Comparison of ENCODE assay signal across 11 mouse cellular contexts in the genomic region with DNA sequence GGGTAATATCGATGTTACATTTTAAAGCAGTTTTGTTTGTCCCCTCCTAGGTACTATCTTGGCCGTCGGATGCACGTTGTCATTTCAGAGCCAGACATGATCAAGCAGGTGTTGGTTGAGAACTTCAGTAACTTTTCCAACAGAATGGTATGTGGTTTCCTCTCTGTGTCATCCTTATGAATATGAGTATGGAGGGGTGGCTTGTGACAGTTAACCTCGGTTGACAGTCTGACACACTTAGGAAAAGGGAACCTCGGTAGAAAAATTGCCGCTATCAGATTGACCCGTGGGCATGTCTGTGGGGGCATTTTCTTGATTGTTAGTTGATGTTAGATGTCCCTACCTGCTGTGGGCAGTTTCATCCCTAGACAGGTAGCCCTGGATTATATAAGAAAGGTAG.
"Had no signal": no experiment of that assay in that cellular context is flagged by ENCODE, and none has a peak within 500 bp of the region (broad histone marks: within the 10 kb centered on the region; RNA-seq: fewer than 3 reads in every experiment).

No protein-coding gene starts in this region.

- H3K9ac ChIP-seq: limb, embryonic 15.5 days; liver, embryonic 14.5 days; neural tube, embryonic 12.5 days had no signal

- H3K27me3 ChIP-seq: limb, embryonic 15.5 days; neural tube, embryonic 12.5 days had no signal

- H3K4me3 ChIP-seq: limb, embryonic 15.5 days; neural tube, embryonic 12.5 days had no signal

- H3K4me1 ChIP-seq: neural tube, embryonic 12.5 days had no signal

- DNase-seq: layer of hippocampus, postnatal 36 days; midbrain, embryonic 14.5 days; retina, postnatal 1 day; right cerebral cortex, postnatal 4 days; spleen, adult 18-20 months; thymus, adult 18-20 months; thymus, postnatal 14 days had no signal

- H3K4me2 ChIP-seq: limb, embryonic 15.5 days; neural tube, embryonic 12.5 days had no signal

- H3K9me3 ChIP-seq: limb, embryonic 15.5 days; neural tube, embryonic 12.5 days had no signal

- H3K36me3 ChIP-seq: limb, embryonic 15.5 days; neural tube, embryonic 12.5 days had no signal

- ATAC-seq: inflammation-experienced regulatory T-cells, adult 6 months had no signal

- H3K27ac ChIP-seq: limb, embryonic 15.5 days; liver, embryonic 14.5 days; neural tube, embryonic 12.5 days had no signal
